Mouse (Mus musculus) MEL (cell line): ENCODE measurements around the gene Rerg. TPM values are rescaled to one million over a fixed set of nuclear protein-coding genes. Genes with fewer than 3 reads are reported as not detected.

Experiments used
- DNase-seq: peaks from one replicate; pipeline ENCODE4 v3.0.0; 2011; ENCODE audit warnings: low read depth, low spot score
- H3K27ac ChIP-seq: 2 replicates; pipeline ENCODE4 v1.5.1; 2012; ENCODE audit warnings: low read depth, mild to moderate bottlenecking, control low read depth, low read length, moderate library complexity; ENCODE audit not compliant: control insufficient read depth
- H3K27me3 ChIP-seq, 2 experiments: fragments of 150-350 bp in 1 of 2; sonication (generic) in 1 of 2; 2 replicates each; pipeline ENCODE4 v1.6.1; 2012; ENCODE audit warnings: low read length in 2 of 2, mild to moderate bottlenecking in 2 of 2, improper control_type of control experiment in 1 of 2, moderate library complexity in 1 of 2; ENCODE audit not compliant: insufficient read depth in 2 of 2, control insufficient read depth in 1 of 2
- H3K36me3 ChIP-seq, 2 experiments: 2 replicates each; pipeline ENCODE4 v1.6.1; 2012 to 2014; ENCODE audit warnings: low read length in 2 of 2, improper control_type of control experiment in 1 of 2, inconsistent platforms in 1 of 2, mild to moderate bottlenecking in 1 of 2; ENCODE audit not compliant: insufficient read depth in 2 of 2, control insufficient read depth in 1 of 2
- H3K4me1 ChIP-seq, 2 experiments: fragments of 150-350 bp in 1 of 2; sonication (generic) in 1 of 2; 2 replicates each; pipeline ENCODE4 v1.6.1; 2012; ENCODE audit warnings: low read length in 2 of 2, improper control_type of control experiment in 1 of 2, mild to moderate bottlenecking in 1 of 2; ENCODE audit not compliant: insufficient read depth in 2 of 2, control insufficient read depth in 1 of 2
- H3K4me3 ChIP-seq, 2 experiments: fragments of 150-350 bp in 1 of 2; sonication (generic) in 1 of 2; 2 replicates each; pipeline ENCODE4 v1.5.1; 2012; ENCODE audit warnings: low read depth in 2 of 2, low read length in 2 of 2, mild to moderate bottlenecking in 2 of 2, moderate library complexity in 2 of 2, control low read depth in 1 of 2, improper control_type of control experiment in 1 of 2; ENCODE audit not compliant: control insufficient read depth in 1 of 2, insufficient read depth in 1 of 2
- H3K79me2 ChIP-seq: 2 replicates; pipeline ENCODE4 v1.6.1; 2012; ENCODE audit warnings: mild to moderate bottlenecking, low read length, moderate library complexity; ENCODE audit not compliant: control insufficient read depth, poor library complexity, insufficient read depth
- H3K9ac ChIP-seq: 2 replicates; pipeline ENCODE4 v1.6.1; 2012; ENCODE audit warnings: low read depth, mild to moderate bottlenecking, control low read depth, low read length, moderate library complexity; ENCODE audit not compliant: control insufficient read depth, poor library complexity, severe bottlenecking
- H3K9me3 ChIP-seq: fragments of 150-350 bp; sonication (generic); replicated peaks from 2 replicates; pipeline ENCODE4 v1.6.1; 2012; ENCODE audit warnings: mild to moderate bottlenecking, low read length, improper control_type of control experiment, moderate library complexity; ENCODE audit not compliant: insufficient read depth
- BHLHE40 ChIP-seq: IDR thresholded peaks from 2 replicates; pipeline ENCODE4 v1.6.1; 2012; ENCODE audit warnings: low read depth, mild to moderate bottlenecking, inconsistent platforms, low read length, improper control_type of control experiment, borderline replicate concordance
- CHD1 ChIP-seq: IDR thresholded peaks from 2 replicates; pipeline ENCODE4 v1.6.1; 2012; ENCODE audit warnings: low read depth, mild to moderate bottlenecking, inconsistent platforms, low read length, improper control_type of control experiment
- E2F4 ChIP-seq: IDR thresholded peaks from 2 replicates; pipeline ENCODE4 v1.6.1; 2011; ENCODE audit warnings: low read depth, low read length, improper control_type of control experiment, borderline replicate concordance
- ELF1 ChIP-seq: IDR thresholded peaks from 2 replicates; pipeline ENCODE4 v1.6.1; 2014; ENCODE audit warnings: low read depth, mild to moderate bottlenecking, inconsistent platforms, low read length, improper control_type of control experiment, moderate library complexity
- ETS1 ChIP-seq: IDR thresholded peaks from 2 replicates; pipeline ENCODE4 v1.6.1; 2012; ENCODE audit warnings: low read depth, mild to moderate bottlenecking, inconsistent platforms, low read length, improper control_type of control experiment, moderate library complexity
- GABPA ChIP-seq: IDR thresholded peaks from 2 replicates; pipeline ENCODE4 v1.6.1; 2012; ENCODE audit warnings: low read depth, mild to moderate bottlenecking, inconsistent platforms, low read length, improper control_type of control experiment, moderate library complexity
- KAT2A ChIP-seq: conservative IDR thresholded peaks from 2 replicates; pipeline ENCODE4 v1.6.1; 2012; ENCODE audit warnings: low read depth, low read length, improper control_type of control experiment, inconsistent platforms
- MAFK ChIP-seq: IDR thresholded peaks from 2 replicates; pipeline ENCODE4 v1.6.1; 2011; ENCODE audit warnings: low read depth, mild to moderate bottlenecking, low read length, improper control_type of control experiment, borderline replicate concordance
- MYC ChIP-seq: IDR thresholded peaks from 2 replicates; pipeline ENCODE4 v1.6.1; 2011; ENCODE audit warnings: low read depth, mild to moderate bottlenecking, low read length, improper control_type of control experiment, moderate library complexity
- POLR2A ChIP-seq, 2 experiments: IDR thresholded peaks; 2 replicates each; pipeline ENCODE4 v1.6.1; 2011 to 2012; ENCODE audit warnings: low read length in 2 of 2, mild to moderate bottlenecking in 2 of 2, control low read depth in 1 of 2, improper control_type of control experiment in 1 of 2, low read depth in 1 of 2, moderate library complexity in 1 of 2; ENCODE audit not compliant: control insufficient read depth in 1 of 2, insufficient read depth in 1 of 2, poor library complexity in 1 of 2
- POLR2AphosphoS2 ChIP-seq: IDR thresholded peaks from 2 replicates; pipeline ENCODE4 v1.6.1; 2011; ENCODE audit warnings: low read length, improper control_type of control experiment
- POLR2AphosphoS5 ChIP-seq: IDR thresholded peaks from 2 replicates; pipeline ENCODE4 v1.6.1; 2012; ENCODE audit warnings: low read depth, borderline replicate concordance, mild to moderate bottlenecking, inconsistent platforms, low read length, moderate library complexity, mixed read lengths
- RCOR1 ChIP-seq: IDR thresholded peaks from 2 replicates; pipeline ENCODE4 v1.6.1; 2012; ENCODE audit warnings: low read depth, mild to moderate bottlenecking, inconsistent platforms, low read length, improper control_type of control experiment
- SIN3A ChIP-seq: IDR thresholded peaks from 2 replicates; pipeline ENCODE4 v1.6.1; 2012; ENCODE audit warnings: low read length, improper control_type of control experiment, inconsistent platforms
- SMC3 ChIP-seq: IDR thresholded peaks from 2 replicates; pipeline ENCODE4 v1.6.1; 2011; ENCODE audit warnings: low read depth, low read length, improper control_type of control experiment
- TAL1 ChIP-seq: IDR thresholded peaks from 2 replicates; pipeline ENCODE4 v1.6.1; 2012; ENCODE audit warnings: mild to moderate bottlenecking, inconsistent platforms, low read length, moderate library complexity, mixed read lengths
- TCF12 ChIP-seq: IDR thresholded peaks from 2 replicates; pipeline ENCODE4 v1.6.1; 2014; ENCODE audit warnings: low read depth, mild to moderate bottlenecking, inconsistent platforms, low read length, improper control_type of control experiment, moderate library complexity
- UBTF ChIP-seq: IDR thresholded peaks from 2 replicates; pipeline ENCODE4 v1.6.1; 2012; ENCODE audit warnings: low read depth, mild to moderate bottlenecking, inconsistent platforms, low read length, improper control_type of control experiment, moderate library complexity, borderline replicate concordance; ENCODE audit not compliant: insufficient read depth
- USF1 ChIP-seq: IDR thresholded peaks from 2 replicates; pipeline ENCODE4 v1.6.1; 2014; ENCODE audit warnings: low read depth, mild to moderate bottlenecking, inconsistent platforms, low read length, improper control_type of control experiment, moderate library complexity
- USF2 ChIP-seq, 2 experiments: IDR thresholded peaks; 2 replicates each; pipeline ENCODE4 v1.6.1; 2011 to 2012; ENCODE audit warnings: improper control_type of control experiment in 2 of 2, low read length in 2 of 2, borderline replicate concordance in 1 of 2, inconsistent platforms in 1 of 2, low read depth in 1 of 2, mild to moderate bottlenecking in 1 of 2; ENCODE audit not compliant: insufficient read depth in 1 of 2
- ZKSCAN1 ChIP-seq: IDR thresholded peaks from 2 replicates; pipeline ENCODE4 v1.6.1; 2012; ENCODE audit warnings: low read depth, mild to moderate bottlenecking, inconsistent platforms, low read length, improper control_type of control experiment, moderate library complexity
- ZNF384 ChIP-seq: IDR thresholded peaks from 2 replicates; pipeline ENCODE4 v1.6.1; 2012; ENCODE audit warnings: low read depth, mild to moderate bottlenecking, inconsistent platforms, low read length, improper control_type of control experiment
- polyA plus RNA-seq, 2 experiments: library from polyadenylated mRNA; stranded (reverse) in 1 of 2; unstranded in 1 of 2; fragments of >175 nt in 1 of 2; fragments of >200 nt in 1 of 2; gene quantifications; 2 replicates each; pipeline versions ENCODE4 v1.2.1 to v1.2.4; 2012; ENCODE audit warnings: low replicate concordance in 2 of 2, low read depth in 1 of 2; ENCODE audit not compliant: insufficient read length in 2 of 2, insufficient read depth in 1 of 2, missing spikeins in 1 of 2
- total RNA-seq: library from RNA; depleted of rRNA; stranded (reverse); fragments of 300-350 nt; gene quantifications from 2 replicates; pipeline ENCODE4 v1.2.3, GENCODE M21; 2012

Rerg gene
- total and polyA plus RNA-seq, 3 experiments: not detected

GRCm38 (mm10) chr6:137151015-137151414, 19.3 kb downstream of the Rerg start:
- no peak for TF ChIP-seq POLR2AphosphoS2
- TF ChIP-seq KAT2A: no peak
- TF ChIP-seq POLR2A (IDR thresholded peaks at IDR 0.05; ENCODE audit: control insufficient read depth in 1 of 2, insufficient read depth in 1 of 2, low read depth in 1 of 2, low read length in 2 of 2, poor library complexity in 1 of 2): no peak
- TF ChIP-seq SMC3: no peak
- no peak for TF ChIP-seq UBTF
- TF ChIP-seq POLR2AphosphoS5: no peak
- no peak for TF ChIP-seq RCOR1
- TF ChIP-seq USF1: no peak
- no peak for TF ChIP-seq E2F4
- TF ChIP-seq SIN3A: no peak
- no peak for TF ChIP-seq ELF1
- no peak for TF ChIP-seq GABPA
- no peak for TF ChIP-seq TCF12
- TF ChIP-seq TAL1: no peak
- TF ChIP-seq USF2 (IDR thresholded peaks at IDR 0.05; ENCODE audit: borderline replicate concordance in 1 of 2, insufficient read depth in 1 of 2, low read depth in 1 of 2, low read length in 2 of 2): no peak
- TF ChIP-seq CHD1: no peak
- TF ChIP-seq MAFK: no peak
- TF ChIP-seq, all 39 proteins: peak for 0
- Histone ChIP-seq H3K79me2 (no peaks in the 10 kb centered on the region), H3K9me3 (no peaks in the 10 kb centered on the region), H3K4me1 (no peaks in the 10 kb centered on the region), H3K4me3 (no peak overlapping the region), H3K27me3 (no peaks in the 10 kb centered on the region), H3K36me3 (no peaks in the 10 kb centered on the region), H3K27ac (no peak overlapping the region), H3K9ac (no peak overlapping the region)
- no peak for DNase-seq

GRCm38 (mm10) chr6:137149833-137150232, 20.5 kb downstream of the Rerg start:
- H3K9ac ChIP-seq: no peak overlapping the region
- no peaks in the 10 kb centered on the region for H3K36me3 ChIP-seq
- H3K27me3 ChIP-seq: no peaks in the 10 kb centered on the region
- H3K9me3 ChIP-seq: no peaks in the 10 kb centered on the region
- no peak overlapping the region for H3K4me3 ChIP-seq
- H3K27ac ChIP-seq: no peak overlapping the region
- TF ChIP-seq GABPA (no peak), BHLHE40 (no peak), ZNF384 (no peak), ZKSCAN1 (no peak), USF2 (IDR thresholded peaks at IDR 0.05; ENCODE audit: borderline replicate concordance in 1 of 2, insufficient read depth in 1 of 2, low read depth in 1 of 2, low read length in 2 of 2) (no peak), MYC (no peak), ETS1 (no peak)
- H3K4me1 ChIP-seq: no peaks in the 10 kb centered on the region
- no peaks in the 10 kb centered on the region for H3K79me2 ChIP-seq
- no peak for DNase-seq
